Mouse (Mus musculus) kidney, adult 9 months (tissue): ENCODE results near the gene Dgat2.

Source experiments
- DNase-seq: peaks from one replicate; pipeline ENCODE4 v3.0.0; 2022

Dgat2 gene

GRCm38 (mm10) chr7:99191411-99191810 lies 8.9 kb upstream of the Dgat2 start:
- DNase-seq, result no peak

DNA sequence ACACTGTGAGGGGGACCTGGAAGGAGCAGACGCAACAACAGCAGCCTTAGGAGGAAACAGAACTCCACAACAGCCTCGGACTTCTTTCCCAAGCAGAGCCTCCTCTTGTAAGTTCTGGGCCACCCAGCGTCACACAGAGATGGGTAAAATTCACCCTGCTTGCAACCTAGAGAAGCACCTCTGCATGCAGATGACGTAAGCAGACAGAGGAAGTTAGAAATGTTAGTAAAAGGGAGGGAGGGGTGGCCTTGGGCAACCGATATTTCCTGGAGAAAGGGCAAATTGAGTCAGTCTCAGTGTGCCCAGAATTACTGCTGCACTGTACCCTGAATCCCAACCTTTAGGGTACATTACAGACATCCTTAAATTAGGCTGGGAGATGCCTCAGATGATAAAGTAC lies 7.4 kb upstream of the Dgat2 start:
- no peak for DNase-seq

GRCm38 (mm10) chr7:99188630-99189029 lies 6.1 kb upstream of the Dgat2 start:
- DNase-seq, result no peak

DNA sequence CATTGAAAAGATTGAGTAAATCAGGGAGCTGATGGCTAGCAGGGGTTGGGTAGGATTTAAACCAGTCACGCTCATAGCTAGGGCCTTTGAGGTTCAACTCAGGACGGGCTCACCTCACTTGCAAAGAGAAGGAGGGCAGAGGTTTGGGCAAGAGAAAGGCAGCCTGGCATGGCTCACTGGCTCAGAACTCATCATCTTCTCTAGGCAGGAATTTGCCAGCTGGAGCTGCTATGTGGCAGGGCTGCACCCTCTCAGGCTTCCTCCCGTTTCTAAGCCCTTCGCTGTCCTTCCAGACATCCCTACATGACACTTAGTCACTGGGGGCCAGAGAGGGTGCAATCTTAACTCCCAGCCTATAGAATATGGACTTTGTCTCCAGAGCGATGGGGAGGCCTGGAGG lies 4.9 kb upstream of the Dgat2 start:
- DNase-seq, result no peak

DNA sequence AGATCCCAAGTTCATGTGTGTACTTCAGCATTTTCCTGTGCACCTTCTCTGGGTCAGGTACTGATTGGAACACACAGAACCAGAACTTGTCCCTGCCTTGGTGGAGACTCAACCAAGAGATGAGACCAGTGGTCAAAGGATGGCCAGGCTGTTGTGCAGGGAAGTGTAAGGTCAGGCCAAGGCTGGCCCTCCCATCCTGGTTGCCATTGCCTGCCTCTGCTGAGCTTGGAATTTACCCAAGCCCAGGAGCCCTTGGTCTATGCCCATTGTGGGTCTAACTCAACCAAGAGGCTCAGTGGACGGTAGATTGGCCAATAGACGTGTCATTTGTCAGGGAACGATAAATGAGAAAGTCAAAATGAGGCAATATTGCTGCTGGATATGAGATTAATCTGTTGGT lies 2.9 kb upstream of the Dgat2 start:
- no peak for DNase-seq

GRCm38 (mm10) chr7:99183751-99184150 lies 1.2 kb upstream of the Dgat2 start:
- DNase-seq, result no peak

GRCm38 (mm10) chr7:99181619-99182431 lies 694 bp downstream of the Dgat2 start:
- DNase-seq, result peak; percentile 76

GRCm38 (mm10) chr7:99180162-99180561 lies 2.4 kb downstream of the Dgat2 start:
- DNase-seq, result no peak

DNA sequence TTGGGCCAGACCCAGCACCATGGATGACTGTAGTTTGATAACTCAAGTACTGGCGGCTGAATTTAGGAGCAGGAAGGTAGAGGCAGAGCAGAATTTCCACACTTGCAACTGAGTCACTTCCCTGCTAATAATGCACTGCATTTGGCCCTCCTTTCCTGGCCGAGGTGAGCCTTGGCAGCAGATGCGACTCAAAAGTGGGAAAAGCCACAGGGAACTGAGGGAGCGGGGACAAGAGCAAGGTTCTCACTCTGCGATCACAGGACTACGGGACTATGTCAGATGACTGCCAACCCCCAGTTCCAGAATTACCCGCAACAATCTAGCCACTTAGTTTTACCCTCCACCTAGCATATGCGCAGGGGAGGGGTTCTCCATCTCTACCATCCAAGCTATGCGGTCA lies 3.2 kb downstream of the Dgat2 start:
- DNase-seq, result no peak

GRCm38 (mm10) chr7:99177386-99177785 lies 5.1 kb downstream of the Dgat2 start:
- no peak for DNase-seq

DNA sequence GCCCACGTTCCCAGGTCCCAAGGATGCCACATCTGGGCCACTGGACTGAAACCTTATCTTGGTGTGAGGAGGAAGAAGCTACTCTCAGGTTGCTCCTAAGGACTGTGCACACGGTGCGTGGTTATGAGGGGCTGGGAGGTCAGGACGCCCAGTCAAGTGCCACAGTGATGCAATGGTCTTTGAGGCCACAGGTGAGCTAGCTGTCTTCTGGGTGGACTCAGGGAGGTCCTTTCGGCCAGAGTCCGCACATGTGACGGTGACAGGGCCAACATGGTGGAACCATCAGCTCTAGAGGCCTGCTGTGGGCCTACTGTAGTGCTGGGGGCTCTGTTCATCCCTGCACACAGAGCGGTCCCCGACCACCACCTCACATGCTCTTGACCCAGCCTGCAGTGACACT lies 6.9 kb downstream of the Dgat2 start:
- no peak for DNase-seq

- no peak for DNase-seq
Observed at GRCm38 (mm10) chr7:99175118-99175517, 7.4 kb downstream of the Dgat2 start.

DNA sequence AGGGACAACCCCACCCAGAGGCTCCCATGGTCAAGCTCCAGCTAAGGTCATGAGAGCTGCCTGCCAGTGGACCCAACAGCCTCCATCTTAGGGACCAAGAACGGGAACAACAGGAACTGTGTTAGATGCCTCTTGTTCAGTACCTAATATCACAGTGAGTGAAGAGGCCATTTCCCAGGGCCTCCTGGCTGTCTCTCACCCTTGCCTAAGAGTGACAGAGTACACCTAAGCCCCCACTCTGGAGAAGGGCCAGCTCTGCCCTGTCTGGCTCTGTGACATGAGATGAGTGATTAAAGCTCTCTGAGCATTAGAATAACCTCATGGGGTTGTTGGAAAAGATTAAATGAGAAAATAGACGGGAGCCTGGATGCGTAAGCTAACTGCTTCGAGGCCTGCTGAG lies 8.5 kb downstream of the Dgat2 start:
- DNase-seq, result no peak

DNA sequence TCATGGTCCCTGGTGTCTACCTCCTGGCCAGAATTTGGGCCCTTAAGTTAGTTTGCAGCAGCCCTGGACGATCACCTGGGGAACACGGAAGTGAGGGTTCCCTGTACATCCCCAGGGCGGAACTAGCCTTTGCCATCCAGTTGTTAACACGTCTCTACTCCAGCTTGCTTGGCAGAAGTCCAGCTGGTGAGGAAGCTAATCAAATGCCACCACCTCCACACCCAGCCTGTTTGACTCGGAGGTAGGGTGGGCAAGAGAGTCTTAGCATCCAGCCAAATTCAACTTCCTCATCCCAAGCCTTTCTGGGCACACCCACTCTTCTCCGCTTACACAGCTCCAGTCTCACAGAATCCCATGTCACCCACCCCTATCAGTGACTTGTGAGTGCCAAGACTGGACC lies 9.6 kb downstream of the Dgat2 start:
- DNase-seq, result no peak

DNA sequence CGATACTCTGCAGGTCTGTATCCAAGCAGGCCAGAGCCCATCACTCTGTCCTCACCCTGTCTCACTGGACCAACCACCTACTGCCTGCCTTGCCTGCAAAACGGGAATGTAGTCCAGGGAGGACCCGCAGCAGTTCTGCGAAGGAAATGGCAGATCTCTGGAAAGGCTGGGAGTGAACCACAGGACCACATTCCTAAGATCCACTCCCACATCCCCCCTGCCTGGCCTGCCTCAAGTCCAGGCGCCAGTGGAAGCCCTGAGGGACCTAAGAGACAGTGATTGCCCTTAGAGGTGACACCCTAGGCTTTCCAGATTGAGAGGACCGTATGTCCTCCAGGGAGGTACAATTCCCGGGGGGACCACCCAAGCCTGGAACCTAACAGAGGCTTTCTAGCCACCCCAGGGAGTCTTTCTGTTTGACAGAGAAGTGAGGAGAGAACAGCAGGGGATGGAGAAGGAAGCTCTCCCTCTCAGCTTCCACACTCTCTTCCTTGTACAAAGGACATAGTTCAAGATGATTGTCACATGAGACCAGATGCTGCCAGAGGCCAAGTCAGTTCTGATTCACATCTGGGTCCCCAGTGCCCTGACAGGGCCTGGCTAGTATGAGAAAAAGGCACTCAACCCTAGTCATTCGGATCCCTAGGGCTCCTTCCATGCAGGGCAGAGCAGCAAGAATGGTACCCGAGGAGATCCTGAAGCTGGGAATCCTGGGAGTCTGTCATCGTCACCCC lies 10.6 kb downstream of the Dgat2 start:
- DNase-seq, result no peak

GRCm38 (mm10) chr7:99170519-99170918 lies 12.0 kb downstream of the Dgat2 start:
- peak; percentile 51 for DNase-seq

DNA sequence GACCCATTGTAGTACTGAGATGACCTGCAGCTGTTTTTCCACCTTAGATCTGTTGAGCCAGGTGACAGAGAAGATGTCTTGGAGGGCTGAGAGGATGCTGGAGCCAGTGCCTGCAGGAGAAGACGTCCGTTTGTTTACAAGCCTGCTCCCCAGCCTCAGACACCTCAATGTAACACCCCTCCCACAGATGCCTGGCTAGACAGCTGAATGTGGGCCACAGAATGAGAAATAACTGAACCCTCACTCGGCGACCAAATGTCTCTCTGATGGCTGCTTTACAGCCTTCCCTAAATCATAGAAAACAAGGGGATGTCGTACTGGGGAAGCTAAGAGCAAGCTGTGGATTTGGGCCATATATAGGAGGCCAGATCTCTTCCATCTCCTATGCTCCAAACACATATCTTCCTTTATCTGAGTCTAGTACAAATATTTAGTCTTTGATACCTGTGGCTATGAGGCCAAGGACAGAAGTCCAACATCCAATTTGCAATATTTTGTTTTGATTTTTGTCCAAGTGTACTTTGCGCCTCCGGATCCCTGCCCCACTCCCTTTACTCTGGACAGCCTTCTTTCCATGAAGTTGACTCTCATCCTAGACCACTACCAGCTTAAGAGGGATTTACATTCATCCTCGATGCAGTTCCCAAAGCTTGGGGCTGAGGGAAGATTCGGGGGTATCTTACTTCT lies 12.7 kb downstream of the Dgat2 start:
- DNase-seq, result peak; percentile 88

GRCm38 (mm10) chr7:99168756-99169155 lies 13.8 kb downstream of the Dgat2 start:
- DNase-seq, result no peak

GRCm38 (mm10) chr7:99167939-99168338 lies 14.6 kb downstream of the Dgat2 start:
- peak; percentile 96 for DNase-seq

DNA sequence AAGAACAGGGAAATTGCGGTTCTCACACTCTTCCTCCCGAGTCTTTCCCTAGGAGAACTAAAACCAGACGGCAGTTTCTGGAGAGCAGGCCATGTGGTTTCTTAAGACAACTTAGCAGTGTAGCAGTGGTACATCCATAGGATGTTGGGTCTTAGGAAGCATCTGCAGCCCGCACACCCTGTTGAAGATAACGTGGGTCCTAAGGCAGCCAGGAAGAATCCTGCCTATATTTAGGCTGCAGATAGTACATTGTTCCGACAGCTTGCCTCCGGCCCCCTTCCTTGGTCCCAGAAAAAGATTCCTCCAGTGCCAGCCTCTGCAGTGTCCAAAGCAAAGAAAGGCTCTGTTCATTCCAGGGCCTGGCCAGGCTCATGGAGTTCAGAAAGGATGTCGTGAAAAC lies 16.4 kb downstream of the Dgat2 start:
- DNase-seq, result no peak

- DNase-seq, result no peak
Observed at GRCm38 (mm10) chr7:99164873-99165410, 17.6 kb downstream of the Dgat2 start.

- DNase-seq, result no peak
Observed at GRCm38 (mm10) chr7:99162462-99162861, 20.1 kb downstream of the Dgat2 start.

GRCm38 (mm10) chr7:99161961-99162360 lies 20.6 kb downstream of the Dgat2 start:
- no peak for DNase-seq

DNA sequence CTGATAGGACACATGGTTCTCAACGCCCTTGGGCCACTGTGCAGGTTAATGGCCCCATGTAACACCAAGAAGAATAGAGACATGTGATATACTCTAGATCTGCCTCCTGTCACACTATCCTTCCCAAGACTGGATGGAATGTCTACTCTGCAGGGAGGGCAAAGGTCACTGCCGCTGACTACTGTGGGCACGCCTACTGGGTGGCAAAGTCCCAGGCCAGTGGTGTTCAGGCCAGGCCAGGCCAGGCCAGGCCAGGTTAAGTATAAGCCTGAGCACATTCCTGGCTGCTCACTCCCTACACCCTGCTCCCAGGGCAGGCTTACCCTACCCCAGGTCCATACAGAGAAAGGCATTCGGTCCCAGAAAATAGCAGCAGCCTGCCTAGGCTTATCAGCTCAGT lies 21.0 kb downstream of the Dgat2 start:
- DNase-seq, result peak; percentile 97
